Mouse (Mus musculus) MEL (cell line): ENCODE results near the gene Ptprf. TPM values are rescaled to one million over a fixed set of nuclear protein-coding genes. Genes with fewer than 3 reads are reported as not detected.

Source experiments
- DNase-seq: peaks from one replicate; pipeline ENCODE4 v3.0.0; 2011; ENCODE audit warnings: low read depth, low spot score
- H3K27ac ChIP-seq: 2 replicates; pipeline ENCODE4 v1.5.1; 2012; ENCODE audit warnings: low read depth, mild to moderate bottlenecking, control low read depth, low read length, moderate library complexity; ENCODE audit not compliant: control insufficient read depth
- H3K27me3 ChIP-seq, 2 experiments: fragments of 150-350 bp in 1 of 2; sonication (generic) in 1 of 2; 2 replicates each; pipeline ENCODE4 v1.6.1; 2012; ENCODE audit warnings: low read length in 2 of 2, mild to moderate bottlenecking in 2 of 2, improper control_type of control experiment in 1 of 2, moderate library complexity in 1 of 2; ENCODE audit not compliant: insufficient read depth in 2 of 2, control insufficient read depth in 1 of 2
- H3K36me3 ChIP-seq, 2 experiments: 2 replicates each; pipeline ENCODE4 v1.6.1; 2012 to 2014; ENCODE audit warnings: low read length in 2 of 2, improper control_type of control experiment in 1 of 2, inconsistent platforms in 1 of 2, mild to moderate bottlenecking in 1 of 2; ENCODE audit not compliant: insufficient read depth in 2 of 2, control insufficient read depth in 1 of 2
- H3K4me1 ChIP-seq, 2 experiments: fragments of 150-350 bp in 1 of 2; sonication (generic) in 1 of 2; 2 replicates each; pipeline ENCODE4 v1.6.1; 2012; ENCODE audit warnings: low read length in 2 of 2, improper control_type of control experiment in 1 of 2, mild to moderate bottlenecking in 1 of 2; ENCODE audit not compliant: insufficient read depth in 2 of 2, control insufficient read depth in 1 of 2
- H3K4me3 ChIP-seq, 2 experiments: fragments of 150-350 bp in 1 of 2; sonication (generic) in 1 of 2; 2 replicates each; pipeline ENCODE4 v1.5.1; 2012; ENCODE audit warnings: low read depth in 2 of 2, low read length in 2 of 2, mild to moderate bottlenecking in 2 of 2, moderate library complexity in 2 of 2, control low read depth in 1 of 2, improper control_type of control experiment in 1 of 2; ENCODE audit not compliant: control insufficient read depth in 1 of 2, insufficient read depth in 1 of 2
- H3K79me2 ChIP-seq: 2 replicates; pipeline ENCODE4 v1.6.1; 2012; ENCODE audit warnings: mild to moderate bottlenecking, low read length, moderate library complexity; ENCODE audit not compliant: control insufficient read depth, poor library complexity, insufficient read depth
- H3K9ac ChIP-seq: 2 replicates; pipeline ENCODE4 v1.6.1; 2012; ENCODE audit warnings: low read depth, mild to moderate bottlenecking, control low read depth, low read length, moderate library complexity; ENCODE audit not compliant: control insufficient read depth, poor library complexity, severe bottlenecking
- H3K9me3 ChIP-seq: fragments of 150-350 bp; sonication (generic); replicated peaks from 2 replicates; pipeline ENCODE4 v1.6.1; 2012; ENCODE audit warnings: mild to moderate bottlenecking, low read length, improper control_type of control experiment, moderate library complexity; ENCODE audit not compliant: insufficient read depth
- ELF1 ChIP-seq: IDR thresholded peaks from 2 replicates; pipeline ENCODE4 v1.6.1; 2014; ENCODE audit warnings: low read depth, mild to moderate bottlenecking, inconsistent platforms, low read length, improper control_type of control experiment, moderate library complexity
- EP300 ChIP-seq, 2 experiments: IDR thresholded peaks; 2 replicates each; pipeline ENCODE4 v1.6.1; 2011; ENCODE audit warnings: improper control_type of control experiment in 2 of 2, low read length in 2 of 2, low read depth in 1 of 2, mild to moderate bottlenecking in 1 of 2
- GABPA ChIP-seq: IDR thresholded peaks from 2 replicates; pipeline ENCODE4 v1.6.1; 2012; ENCODE audit warnings: low read depth, mild to moderate bottlenecking, inconsistent platforms, low read length, improper control_type of control experiment, moderate library complexity
- GATA1 ChIP-seq: IDR thresholded peaks from 2 replicates; pipeline ENCODE4 v1.6.1; 2011; ENCODE audit warnings: low read depth, low read length, improper control_type of control experiment
- KAT2A ChIP-seq: conservative IDR thresholded peaks from 2 replicates; pipeline ENCODE4 v1.6.1; 2012; ENCODE audit warnings: low read depth, low read length, improper control_type of control experiment, inconsistent platforms
- MYB ChIP-seq: IDR thresholded peaks from 2 replicates; pipeline ENCODE4 v1.6.1; 2011; ENCODE audit warnings: mild to moderate bottlenecking, low read depth, low read length, improper control_type of control experiment
- NELFE ChIP-seq: IDR thresholded peaks from 2 replicates; pipeline ENCODE4 v1.6.1; 2011; ENCODE audit warnings: low read depth, low read length, improper control_type of control experiment
- NRF1 ChIP-seq: IDR thresholded peaks from 2 replicates; pipeline ENCODE4 v1.6.1; 2014; ENCODE audit warnings: low read depth, mild to moderate bottlenecking, inconsistent platforms, low read length, improper control_type of control experiment, moderate library complexity; ENCODE audit not compliant: poor library complexity, insufficient read depth, severe bottlenecking
- POLR2A ChIP-seq, 2 experiments: IDR thresholded peaks; 2 replicates each; pipeline ENCODE4 v1.6.1; 2011 to 2012; ENCODE audit warnings: low read length in 2 of 2, mild to moderate bottlenecking in 2 of 2, control low read depth in 1 of 2, improper control_type of control experiment in 1 of 2, low read depth in 1 of 2, moderate library complexity in 1 of 2; ENCODE audit not compliant: control insufficient read depth in 1 of 2, insufficient read depth in 1 of 2, poor library complexity in 1 of 2
- POLR2AphosphoS5 ChIP-seq: IDR thresholded peaks from 2 replicates; pipeline ENCODE4 v1.6.1; 2012; ENCODE audit warnings: low read depth, borderline replicate concordance, mild to moderate bottlenecking, inconsistent platforms, low read length, moderate library complexity, mixed read lengths
- RAD21 ChIP-seq: IDR thresholded peaks from 2 replicates; pipeline ENCODE4 v1.6.1; 2011; ENCODE audit warnings: mild to moderate bottlenecking, low read depth, low read length, improper control_type of control experiment
- SIN3A ChIP-seq: IDR thresholded peaks from 2 replicates; pipeline ENCODE4 v1.6.1; 2012; ENCODE audit warnings: low read length, improper control_type of control experiment, inconsistent platforms
- SMC3 ChIP-seq: IDR thresholded peaks from 2 replicates; pipeline ENCODE4 v1.6.1; 2011; ENCODE audit warnings: low read depth, low read length, improper control_type of control experiment
- TAL1 ChIP-seq: IDR thresholded peaks from 2 replicates; pipeline ENCODE4 v1.6.1; 2012; ENCODE audit warnings: mild to moderate bottlenecking, inconsistent platforms, low read length, moderate library complexity, mixed read lengths
- TBP ChIP-seq: IDR thresholded peaks from 2 replicates; pipeline ENCODE4 v1.8.0; 2011; ENCODE audit warnings: low read depth, low read length, improper control_type of control experiment
- TCF12 ChIP-seq: IDR thresholded peaks from 2 replicates; pipeline ENCODE4 v1.6.1; 2014; ENCODE audit warnings: low read depth, mild to moderate bottlenecking, inconsistent platforms, low read length, improper control_type of control experiment, moderate library complexity
- UBTF ChIP-seq: IDR thresholded peaks from 2 replicates; pipeline ENCODE4 v1.6.1; 2012; ENCODE audit warnings: low read depth, mild to moderate bottlenecking, inconsistent platforms, low read length, improper control_type of control experiment, moderate library complexity, borderline replicate concordance; ENCODE audit not compliant: insufficient read depth
- USF2 ChIP-seq, 2 experiments: IDR thresholded peaks; 2 replicates each; pipeline ENCODE4 v1.6.1; 2011 to 2012; ENCODE audit warnings: improper control_type of control experiment in 2 of 2, low read length in 2 of 2, borderline replicate concordance in 1 of 2, inconsistent platforms in 1 of 2, low read depth in 1 of 2, mild to moderate bottlenecking in 1 of 2; ENCODE audit not compliant: insufficient read depth in 1 of 2
- ZKSCAN1 ChIP-seq: IDR thresholded peaks from 2 replicates; pipeline ENCODE4 v1.6.1; 2012; ENCODE audit warnings: low read depth, mild to moderate bottlenecking, inconsistent platforms, low read length, improper control_type of control experiment, moderate library complexity
- polyA plus RNA-seq, 2 experiments: library from polyadenylated mRNA; stranded (reverse) in 1 of 2; unstranded in 1 of 2; fragments of >175 nt in 1 of 2; fragments of >200 nt in 1 of 2; gene quantifications; 2 replicates each; pipeline versions ENCODE4 v1.2.1 to v1.2.4; 2012; ENCODE audit warnings: low replicate concordance in 2 of 2, low read depth in 1 of 2; ENCODE audit not compliant: insufficient read length in 2 of 2, insufficient read depth in 1 of 2, missing spikeins in 1 of 2
- total RNA-seq: library from RNA; depleted of rRNA; stranded (reverse); fragments of 300-350 nt; gene quantifications from 2 replicates; pipeline ENCODE4 v1.2.3, GENCODE M21; 2012

The Ptprf gene
- total and polyA plus RNA-seq, 3 experiments: 0.04 TPM; not detected in 2

- peaks cover 0 to 5% of the 10 kb centered on the region in 2 experiments; a peak in 2 of 4 replicates for H3K27me3 ChIP-seq
- H3K27ac ChIP-seq: no peak overlapping the region
- H3K4me1 ChIP-seq: no peaks in the 10 kb centered on the region
- TF ChIP-seq EP300 (IDR thresholded peaks at IDR 0.05; ENCODE audit: low read depth in 1 of 2, low read length in 2 of 2) (no peak), RAD21 (no peak), ZKSCAN1 (no peak), GABPA (no peak)
- no peak overlapping the region for H3K9ac ChIP-seq
- no peaks in the 10 kb centered on the region for H3K79me2 ChIP-seq
- no peak for DNase-seq
- no peak overlapping the region for H3K4me3 ChIP-seq
- no peaks in the 10 kb centered on the region for H3K36me3 ChIP-seq
- H3K9me3 ChIP-seq: no peaks in the 10 kb centered on the region
Measured at GRCm38 (mm10) chr4:118259782-118260463, 31.3 kb downstream of the Ptprf start.

- H3K4me1 ChIP-seq: no peaks in the 10 kb centered on the region
- H3K4me3 ChIP-seq: no peak overlapping the region
- H3K36me3 ChIP-seq: no peaks in the 10 kb centered on the region
- no peak overlapping the region for H3K27ac ChIP-seq
- TF ChIP-seq MYB: no peak
- no peak overlapping the region for H3K9ac ChIP-seq
- no peaks in the 10 kb centered on the region for H3K79me2 ChIP-seq
- no peak for DNase-seq
- H3K9me3 ChIP-seq: no peaks in the 10 kb centered on the region
- 0 out of 4 replicates have a peak, but pooled peaks cover 0 to 3% of the 10 kb centered on the region in 2 experiments for H3K27me3 ChIP-seq
Measured at GRCm38 (mm10) chr4:118257977-118258376, 33.2 kb downstream of the Ptprf start.

- Histone ChIP-seq H3K4me3 (no peak overlapping the region), H3K79me2 (no peaks in the 10 kb centered on the region), H3K4me1 (no peaks in the 10 kb centered on the region), H3K27me3 (0 out of 4 replicates have a peak, but pooled peaks cover 0 to 3% of the 10 kb centered on the region in 2 experiments)
- DNase-seq: no peak
- no peak for TF ChIP-seq ZKSCAN1
- TF ChIP-seq USF2 (IDR thresholded peaks at IDR 0.05; ENCODE audit: borderline replicate concordance in 1 of 2, insufficient read depth in 1 of 2, low read depth in 1 of 2, low read length in 2 of 2): no peak
- TF ChIP-seq TAL1: no peak
- TF ChIP-seq KAT2A: no peak
- TF ChIP-seq TBP: no peak
- TF ChIP-seq GABPA: no peak
- TF ChIP-seq TCF12: no peak
- TF ChIP-seq GATA1: no peak
- no peak for TF ChIP-seq POLR2A (IDR thresholded peaks at IDR 0.05; ENCODE audit: control insufficient read depth in 1 of 2, insufficient read depth in 1 of 2, low read depth in 1 of 2, low read length in 2 of 2, poor library complexity in 1 of 2)
- TF ChIP-seq ELF1: no peak
- no peak for TF ChIP-seq NRF1
- TF ChIP-seq UBTF: no peak
- no peak for TF ChIP-seq POLR2AphosphoS5
- no peak for TF ChIP-seq SMC3
- no peak for TF ChIP-seq NELFE
- TF ChIP-seq MYB: no peak
- TF ChIP-seq SIN3A: no peak
- TF ChIP-seq, all 39 proteins: peak for 0
- Histone ChIP-seq H3K27ac (no peak overlapping the region), H3K36me3 (no peaks in the 10 kb centered on the region), H3K9ac (no peak overlapping the region), H3K9me3 (no peaks in the 10 kb centered on the region)
Measured at GRCm38 (mm10) chr4:118257416-118257815, 33.8 kb downstream of the Ptprf start.
